Mouse (Mus musculus): Measurements from ENCODE around the gene Smim6. TPM values are rescaled to one million over a fixed set of nuclear protein-coding genes. Genes with fewer than 3 reads are reported as not detected.
A peak's percentile ranks its signal among the peaks of the same experiment; 100 is the strongest.

The Smim6 gene
- polyA plus RNA-seq, 1 experiment from 2014 or later = 0.46 TPM

DNA sequence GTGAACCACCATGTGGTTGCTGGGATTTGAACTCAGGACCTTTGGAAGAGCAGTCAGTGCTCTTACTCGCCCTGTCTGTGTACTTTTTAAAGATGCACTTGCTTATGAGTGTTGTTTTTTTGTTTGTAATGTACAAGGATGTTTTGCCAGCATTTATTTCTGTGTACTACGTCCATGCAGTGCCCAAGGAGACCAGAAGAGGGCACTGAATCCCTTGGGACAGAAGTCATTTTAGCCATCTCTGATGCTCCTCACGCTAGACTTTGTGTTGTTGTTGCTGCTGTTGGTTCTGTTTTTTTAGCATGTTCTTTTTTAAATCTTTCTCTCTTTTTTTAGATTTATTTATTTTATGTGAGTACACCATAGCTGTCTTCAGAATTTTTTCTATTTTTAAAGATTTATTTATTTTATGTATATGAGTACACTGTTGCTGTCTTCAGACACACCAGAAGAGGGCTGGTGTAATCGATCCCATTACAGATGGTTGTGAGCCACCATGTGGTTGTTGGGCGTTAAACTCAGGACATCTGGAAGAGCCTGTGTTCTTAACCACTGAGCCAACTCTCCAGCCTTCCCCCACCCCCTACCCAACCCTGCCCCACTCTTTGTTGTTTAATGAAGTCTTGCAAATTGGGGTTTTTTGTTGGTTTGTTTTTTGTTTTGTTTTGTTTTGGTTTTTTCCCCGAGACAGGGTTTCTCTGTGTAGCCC lies 8.4 kb downstream of the Smim6 start:
- H3K27ac ChIP-seq (ENCODE audit: low read depth, low read length) = no peak overlapping the region
- no peaks in the 10 kb centered on the region for H3K4me1 ChIP-seq (ENCODE audit: control insufficient read depth, insufficient read depth, low read length)
- peaks cover 3% of the 10 kb centered on the region for H3K36me3 ChIP-seq (ENCODE audit: control insufficient read depth, insufficient read depth, low read length)
- no peaks in the 10 kb centered on the region for H3K27me3 ChIP-seq (ENCODE audit: control insufficient read depth, insufficient read depth, low read length)
- no peaks in the 10 kb centered on the region for H3K9me3 ChIP-seq (ENCODE audit: control insufficient read depth, low read length)
- no peak overlapping the region for H3K4me2 ChIP-seq
- H3K9ac ChIP-seq (ENCODE audit: low read length) = no peak overlapping the region
- H3K4me3 ChIP-seq (ENCODE audit: low read depth, low read length) = no peak overlapping the region
- 48% methylated on average over 6 of the region's 6 CpGs for WGBS
- ATAC-seq (ENCODE audit: low FRiP score) (no peak), DNase-seq (ENCODE audit: low spot score, missing footprints) (peak; percentile 91)

DNA sequence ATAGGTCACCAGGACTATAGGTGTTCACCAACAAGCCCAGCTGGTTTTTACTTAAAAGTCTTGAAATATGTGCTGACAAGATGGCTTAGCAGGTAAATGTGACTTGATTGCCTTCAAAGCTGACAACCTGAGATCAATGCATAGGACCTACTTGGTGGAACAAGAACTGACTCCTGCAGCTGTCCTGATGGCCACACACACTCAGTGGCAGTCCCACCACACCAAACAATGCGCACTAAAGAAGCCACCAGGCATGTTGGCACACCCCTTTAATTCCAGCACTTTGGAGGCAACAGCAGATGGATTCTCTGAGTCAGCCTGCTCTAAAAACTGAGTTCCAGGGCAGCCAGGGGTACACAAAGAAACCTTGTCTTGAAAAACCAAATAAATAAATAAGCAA lies 10.2 kb downstream of the Smim6 start:
- 97% methylated on average over 1 of the region's 1 CpGs for WGBS
- Histone ChIP-seq H3K9me3 (ENCODE audit: control insufficient read depth, low read length) (no peaks in the 10 kb centered on the region), H3K4me1 (ENCODE audit: control insufficient read depth, insufficient read depth, low read length) (no peaks in the 10 kb centered on the region), H3K27ac (ENCODE audit: low read depth, low read length) (no peak overlapping the region), H3K36me3 (ENCODE audit: control insufficient read depth, insufficient read depth, low read length) (peaks cover 3% of the 10 kb centered on the region), H3K27me3 (ENCODE audit: control insufficient read depth, insufficient read depth, low read length) (no peaks in the 10 kb centered on the region), H3K4me3 (ENCODE audit: low read depth, low read length) (no peak overlapping the region), H3K4me2 (no peak overlapping the region), H3K9ac (ENCODE audit: low read length) (no peak overlapping the region)
- DNase-seq (ENCODE audit: low spot score, missing footprints) = peak; percentile 10
- ATAC-seq (ENCODE audit: low FRiP score) = no peak

DNA sequence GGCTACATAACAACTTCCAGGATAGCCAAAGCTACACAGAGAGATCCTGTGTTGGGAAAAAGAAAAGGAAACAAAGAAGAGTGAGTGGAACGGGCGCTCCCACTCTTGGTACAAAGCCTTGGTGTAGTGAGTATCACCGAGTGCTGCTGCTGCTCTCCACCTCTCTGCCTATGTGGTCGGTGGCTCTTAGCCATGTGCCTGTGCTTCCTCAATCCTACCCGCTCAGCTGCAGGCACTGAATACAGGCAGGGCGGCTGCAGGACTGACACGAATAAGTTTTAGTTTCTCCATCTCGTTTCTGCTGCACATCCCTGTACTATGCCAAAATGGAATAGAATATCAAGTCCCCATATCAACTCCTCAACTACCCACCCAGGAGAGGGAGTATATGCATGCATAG lies 17.2 kb downstream of the Smim6 start:
- Histone ChIP-seq H3K9me3 (ENCODE audit: control insufficient read depth, low read length) (no peaks in the 10 kb centered on the region), H3K4me3 (ENCODE audit: low read depth, low read length) (no peak overlapping the region), H3K9ac (ENCODE audit: low read length) (no peak overlapping the region), H3K27ac (ENCODE audit: low read depth, low read length) (no peak overlapping the region), H3K4me1 (ENCODE audit: control insufficient read depth, insufficient read depth, low read length) (peaks cover 9% of the 10 kb centered on the region), H3K27me3 (ENCODE audit: control insufficient read depth, insufficient read depth, low read length) (no peaks in the 10 kb centered on the region), H3K36me3 (ENCODE audit: control insufficient read depth, insufficient read depth, low read length) (no peaks in the 10 kb centered on the region; the same call in 1 of the 2 replicates), H3K4me2 (no peak overlapping the region)
- WGBS = 82% methylated on average over 8 of the region's 8 CpGs
- no peak for DNase-seq (ENCODE audit: low spot score, missing footprints)
- ATAC-seq (ENCODE audit: low FRiP score) = no peak

DNA sequence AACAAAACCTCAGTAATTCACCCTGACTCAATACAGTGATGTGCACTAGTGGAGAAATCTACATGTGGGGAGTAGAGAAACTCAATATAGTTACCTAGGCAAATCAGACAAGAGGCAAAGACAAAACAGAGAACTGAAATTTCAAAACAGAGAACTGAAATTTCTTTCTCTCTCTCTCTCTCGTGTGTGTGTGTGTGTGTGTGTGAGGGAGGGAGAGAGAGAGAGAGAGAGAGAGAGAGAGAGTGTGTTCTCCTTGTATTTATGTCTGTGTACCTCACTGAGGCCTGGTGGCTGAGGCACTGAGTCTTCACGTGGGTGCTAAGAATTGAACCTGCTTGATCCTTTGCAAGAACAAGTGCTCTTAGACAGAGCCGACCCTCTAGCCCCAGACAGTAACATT lies 18.0 kb downstream of the Smim6 start:
- no peaks in the 10 kb centered on the region for H3K27me3 ChIP-seq (ENCODE audit: control insufficient read depth, insufficient read depth, low read length)
- H3K9me3 ChIP-seq (ENCODE audit: control insufficient read depth, low read length) = no peaks in the 10 kb centered on the region

DNA sequence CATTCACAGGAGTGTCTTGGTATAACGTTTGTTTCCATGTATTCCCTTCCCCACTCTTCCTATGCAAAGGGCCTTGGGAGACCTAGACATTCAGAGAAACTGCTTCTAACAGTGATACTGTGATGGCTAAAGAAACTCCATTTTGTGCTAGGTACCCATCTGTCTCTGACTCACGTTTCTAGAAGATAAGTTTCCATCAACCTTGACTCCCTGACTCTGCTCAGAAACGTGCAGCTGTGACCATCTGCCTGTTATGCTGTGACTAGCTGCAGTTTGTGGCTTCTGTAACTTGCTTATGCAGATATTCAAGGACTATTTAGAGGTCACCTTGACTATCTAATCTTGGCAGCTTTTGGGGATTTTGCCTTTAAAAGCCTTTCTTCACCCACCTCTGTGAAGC lies 19.4 kb downstream of the Smim6 start:
- Histone ChIP-seq H3K36me3 (ENCODE audit: control insufficient read depth, insufficient read depth, low read length) (peaks cover 2% of the 10 kb centered on the region; the same call in 1 of the 2 replicates), H3K4me1 (ENCODE audit: control insufficient read depth, insufficient read depth, low read length) (peaks cover 16% of the 10 kb centered on the region), H3K9ac (ENCODE audit: low read length) (no peak overlapping the region), H3K4me2 (no peak overlapping the region), H3K9me3 (ENCODE audit: control insufficient read depth, low read length) (no peaks in the 10 kb centered on the region), H3K4me3 (ENCODE audit: low read depth, low read length) (no peak overlapping the region), H3K27me3 (ENCODE audit: control insufficient read depth, insufficient read depth, low read length) (no peaks in the 10 kb centered on the region), H3K27ac (ENCODE audit: low read depth, low read length) (no peak overlapping the region)
- ATAC-seq (ENCODE audit: low FRiP score) (no peak), DNase-seq (ENCODE audit: low spot score, missing footprints) (no peak)
- 76% methylated on average over 3 of the region's 3 CpGs for WGBS

More for the DNA sequence above, 18.0 kb downstream of the Smim6 start:
- Histone ChIP-seq H3K4me3 (ENCODE audit: low read depth, low read length) (no peak overlapping the region), H3K9ac (ENCODE audit: low read length) (no peak overlapping the region), H3K4me2 (no peak overlapping the region), H3K36me3 (ENCODE audit: control insufficient read depth, insufficient read depth, low read length) (no peaks in the 10 kb centered on the region; the same call in 1 of the 2 replicates), H3K27ac (ENCODE audit: low read depth, low read length) (no peak overlapping the region), H3K4me1 (ENCODE audit: control insufficient read depth, insufficient read depth, low read length) (peaks cover 16% of the 10 kb centered on the region)
- WGBS = 83% methylated on average over 2 of the region's 3 CpGs
- DNase-seq (ENCODE audit: low spot score, missing footprints) = peak; percentile 14
- no peak for ATAC-seq (ENCODE audit: low FRiP score)

DNA sequence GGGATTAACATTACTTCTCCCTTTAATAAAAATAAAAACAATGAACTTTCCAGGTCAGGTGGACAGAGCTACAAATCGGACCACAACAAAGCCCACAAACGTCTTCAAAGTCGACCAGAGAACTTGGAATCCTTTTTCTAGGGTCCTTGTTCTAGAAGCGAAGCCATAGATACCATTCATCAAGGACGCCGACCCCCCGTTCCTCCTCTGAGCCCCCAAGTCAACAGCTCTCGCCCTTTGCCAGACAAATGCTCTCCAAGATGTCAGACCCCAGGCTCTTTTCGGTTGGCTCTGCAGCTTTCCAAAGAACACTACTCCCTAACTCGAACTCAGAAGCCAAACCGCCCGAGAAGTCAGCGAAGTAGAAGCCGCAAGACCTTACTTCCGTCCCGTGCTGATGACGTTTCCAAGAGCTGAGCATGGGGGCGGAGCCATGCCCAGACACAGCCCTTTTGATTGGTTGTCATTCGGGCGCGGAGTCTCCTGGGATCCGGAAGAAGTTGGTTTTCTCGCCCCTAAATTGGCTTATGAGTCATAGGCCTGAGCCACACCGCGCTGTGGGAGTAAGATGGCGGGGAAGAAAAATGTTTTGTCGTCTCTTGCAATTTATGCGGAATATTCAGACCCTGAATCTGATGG lies 21.4 kb downstream of the Smim6 start, which contains the start of the genes Sap30bp and Recql5:
Sap30bp (plus strand) TSS at position 175 of the 639 bp plus-strand sequence.
Recql5 (minus strand) TSS at position 370 of the 639 bp plus-strand sequence.
- Histone ChIP-seq H3K4me1 (ENCODE audit: control insufficient read depth, insufficient read depth, low read length) (peaks cover 16% of the 10 kb centered on the region), H3K4me2 (peak within 1 kb of the TSS; percentile 92), H3K27me3 (ENCODE audit: control insufficient read depth, insufficient read depth, low read length) (no peaks in the 10 kb centered on the region), H3K9me3 (ENCODE audit: control insufficient read depth, low read length) (no peaks in the 10 kb centered on the region), H3K9ac (ENCODE audit: low read length) (peak within 1 kb of the TSS; percentile 84), H3K27ac (ENCODE audit: low read depth, low read length) (no peak within 1 kb of the TSS), H3K36me3 (ENCODE audit: control insufficient read depth, insufficient read depth, low read length) (peaks cover 3% of the 10 kb centered on the region; the same call in 1 of the 2 replicates), H3K4me3 (ENCODE audit: low read depth, low read length) (peak within 1 kb of the TSS; percentile 82)
- DNase-seq (ENCODE audit: low spot score, missing footprints) = peak; percentile 100
- WGBS = under 1% methylated on average over 28 of the region's 28 CpGs
- ATAC-seq (ENCODE audit: low FRiP score) = peak; percentile 100

DNA sequence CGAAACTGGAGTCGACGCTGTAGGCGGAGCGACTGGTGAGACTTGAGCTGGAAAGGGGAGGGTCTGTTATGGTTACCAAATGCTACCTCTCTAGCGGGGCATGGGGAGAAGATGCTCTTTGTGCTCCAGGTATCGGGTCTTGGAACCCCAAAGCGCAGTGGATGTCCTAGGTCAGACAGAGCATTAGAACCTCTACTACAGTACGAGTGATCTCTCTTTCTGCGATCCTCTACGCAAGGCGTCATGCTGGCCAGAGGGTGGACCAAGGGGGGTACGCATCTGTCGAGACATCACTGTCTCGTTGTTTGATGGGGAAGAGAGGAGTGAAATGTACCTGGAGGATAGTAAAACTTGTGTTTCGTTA lies 21.9 kb downstream of the Smim6 start:
- WGBS = under 1% methylated on average over 16 of the region's 16 CpGs
- ATAC-seq (ENCODE audit: low FRiP score) (peak; percentile 74), DNase-seq (ENCODE audit: low spot score, missing footprints) (no peak)
- peak overlapping the region; percentile 67 for H3K4me2 ChIP-seq
- H3K9ac ChIP-seq (ENCODE audit: low read length) = peak overlapping the region; percentile 84
- H3K36me3 ChIP-seq (ENCODE audit: control insufficient read depth, insufficient read depth, low read length) = peaks cover 4% of the 10 kb centered on the region; the same call in 1 of the 2 replicates
- H3K9me3 ChIP-seq (ENCODE audit: control insufficient read depth, low read length) = no peaks in the 10 kb centered on the region
- H3K4me1 ChIP-seq (ENCODE audit: control insufficient read depth, insufficient read depth, low read length) = peaks cover 16% of the 10 kb centered on the region
- H3K27ac ChIP-seq (ENCODE audit: low read depth, low read length) = no peak overlapping the region
- no peaks in the 10 kb centered on the region for H3K27me3 ChIP-seq (ENCODE audit: control insufficient read depth, insufficient read depth, low read length)
- peak overlapping the region; percentile 82 for H3K4me3 ChIP-seq (ENCODE audit: low read depth, low read length)

DNA sequence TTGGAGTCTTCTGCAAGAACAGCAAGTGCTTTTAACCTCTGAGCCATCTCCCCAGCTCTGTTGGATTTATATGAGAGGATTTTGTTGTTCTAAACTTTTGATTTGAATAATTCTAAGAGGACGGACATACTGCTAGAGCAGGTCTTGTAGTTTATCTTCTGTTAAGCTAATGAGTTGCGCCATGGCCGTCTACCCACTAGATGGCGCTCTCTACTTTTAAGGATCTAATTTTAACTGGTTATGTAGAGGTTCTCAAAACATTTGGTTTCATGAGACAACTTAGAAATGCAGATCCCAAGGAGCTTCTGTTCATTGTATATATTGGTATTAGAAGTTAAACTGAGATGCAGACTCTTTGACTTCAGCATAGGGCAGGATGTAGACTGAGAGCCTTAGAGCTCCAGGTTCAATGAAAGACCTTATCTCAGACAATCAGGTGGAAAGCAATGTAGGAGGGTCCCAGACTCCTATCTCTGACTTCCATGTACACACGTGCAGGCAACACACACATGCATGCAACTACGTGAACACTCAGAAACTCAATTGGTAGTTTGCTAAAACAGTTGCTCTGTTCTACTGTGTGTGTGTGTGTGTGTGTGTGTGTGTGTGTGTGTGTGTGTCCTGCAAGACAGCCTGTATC lies 28.0 kb downstream of the Smim6 start:
- peaks cover 7% of the 10 kb centered on the region; the same call in 1 of the 2 replicates for H3K36me3 ChIP-seq (ENCODE audit: control insufficient read depth, insufficient read depth, low read length)
- H3K4me2 ChIP-seq = no peak overlapping the region

DNA sequence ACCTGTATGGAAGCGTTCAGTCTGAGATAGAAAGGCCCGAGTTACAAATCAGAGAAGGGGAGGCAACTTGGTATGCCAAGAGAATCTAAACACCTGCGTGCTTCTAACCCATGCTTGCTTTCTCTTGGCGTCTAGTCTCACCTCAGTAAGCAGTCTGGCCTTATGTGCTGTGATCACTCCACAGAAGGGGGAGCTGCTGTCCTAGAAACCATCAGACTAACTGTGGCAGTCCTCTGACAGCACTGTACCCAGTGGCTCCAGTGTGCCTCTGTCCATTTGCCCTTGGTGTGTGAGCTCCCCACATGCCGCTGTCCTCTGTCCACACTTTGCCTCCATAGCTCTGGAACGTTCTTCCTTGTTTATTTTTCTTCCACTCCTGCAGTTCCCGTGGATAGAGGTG lies 30.2 kb downstream of the Smim6 start:
- Histone ChIP-seq H3K9me3 (ENCODE audit: control insufficient read depth, low read length) (no peaks in the 10 kb centered on the region), H3K4me3 (ENCODE audit: low read depth, low read length) (no peak overlapping the region), H3K9ac (ENCODE audit: low read length) (no peak overlapping the region), H3K27ac (ENCODE audit: low read depth, low read length) (no peak overlapping the region), H3K36me3 (ENCODE audit: control insufficient read depth, insufficient read depth, low read length) (peaks cover 5% of the 10 kb centered on the region; the same call in 1 of the 2 replicates), H3K27me3 (ENCODE audit: control insufficient read depth, insufficient read depth, low read length) (no peaks in the 10 kb centered on the region), H3K4me1 (ENCODE audit: control insufficient read depth, insufficient read depth, low read length) (no peaks in the 10 kb centered on the region), H3K4me2 (no peak overlapping the region)
- ATAC-seq (ENCODE audit: low FRiP score) = no peak
- DNase-seq (ENCODE audit: low spot score, missing footprints) = no peak
- WGBS = 83% methylated on average over 7 of the region's 7 CpGs

More for the DNA sequence above, 28.0 kb downstream of the Smim6 start:
- H3K9me3 ChIP-seq (ENCODE audit: control insufficient read depth, low read length) = no peaks in the 10 kb centered on the region
- H3K9ac ChIP-seq (ENCODE audit: low read length) = no peak overlapping the region
- peak; percentile 93 for DNase-seq (ENCODE audit: low spot score, missing footprints)
- ATAC-seq (ENCODE audit: low FRiP score) = no peak
- no peaks in the 10 kb centered on the region; the same call in 1 of the 2 replicates for H3K4me1 ChIP-seq (ENCODE audit: control insufficient read depth, insufficient read depth, low read length)
- no peak overlapping the region for H3K27ac ChIP-seq (ENCODE audit: low read depth, low read length)
- no peaks in the 10 kb centered on the region for H3K27me3 ChIP-seq (ENCODE audit: control insufficient read depth, insufficient read depth, low read length)
- 41% methylated on average over 6 of the region's 6 CpGs for WGBS
- no peak overlapping the region for H3K4me3 ChIP-seq (ENCODE audit: low read depth, low read length)
